26 mouse cellular contexts compared by ENCODE assay signal in the genomic region with DNA sequence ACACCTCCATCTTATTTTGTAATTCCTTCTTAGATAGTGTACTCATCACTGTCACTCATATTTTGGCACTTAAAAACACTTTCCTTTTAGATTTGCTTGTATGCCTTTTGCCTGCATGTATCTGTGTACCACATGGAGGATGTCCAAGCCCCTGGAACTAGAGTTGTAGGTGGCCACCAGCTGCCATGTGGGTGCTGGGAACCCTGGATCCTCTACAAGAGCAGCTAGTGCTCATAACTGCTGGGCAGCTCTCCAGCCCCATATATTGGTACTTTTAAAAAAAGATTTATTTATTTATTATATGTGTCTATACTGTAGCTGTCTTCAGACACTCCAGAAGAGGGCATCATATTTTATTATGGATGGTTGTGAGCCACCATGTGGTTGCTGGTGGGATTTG. TPM values are rescaled to one million over a fixed set of nuclear protein-coding genes. Genes with fewer than 3 reads are reported as not detected.
DNase-seq lines count a peak whose midpoint lies in the region; ATAC-seq and TF ChIP-seq lines count a peak whose summit lies in the region.
"Had no signal": no experiment of that assay in that cellular context is flagged by ENCODE, and none has a peak within 500 bp of the region (broad histone marks: within the 10 kb centered on the region; RNA-seq: fewer than 3 reads in every experiment).

No protein-coding gene starts in this region.

- no peak overlapping the region for H3K27ac ChIP-seq in forebrain, postnatal 0 days (ENCODE audit: low read depth, low read length)
- no peak overlapping the region for H3K27ac ChIP-seq in forebrain, embryonic 14.5 days (ENCODE audit: low read depth, low read length)
- no peak overlapping the region for H3K27ac ChIP-seq in hindbrain, embryonic 11.5 days (ENCODE audit: low read depth, low read length)
- H3K27ac ChIP-seq: embryonic facial prominence, embryonic 15.5 days; forebrain, embryonic 15.5 days; heart, embryonic 15.5 days; hindbrain, embryonic 15.5 days; intestine, embryonic 15.5 days; limb, embryonic 13.5 days; liver, embryonic 12.5 days; midbrain, embryonic 12.5 days; neural tube, embryonic 15.5 days; stomach, embryonic 15.5 days had no signal

- TF ChIP-seq CTCF in forebrain, postnatal 0 days (IDR thresholded peaks at IDR 0.05; ENCODE audit: low read depth) = 0 out of 2 replicates have a peak, but pooled peaks have one; percentile 10

- DNase-seq in forebrain, postnatal 0 days = no peak
- DNase-seq in forebrain, embryonic 14.5 days (ENCODE audit: low spot score) = no peak
- DNase-seq in layer of hippocampus, adult 9-11 months = peak; percentile 65
- DNase-seq in layer of hippocampus, postnatal 10 days (ENCODE audit: low spot score in 2 of 2) = no peak
- DNase-seq in brain, adult 2 months (ENCODE audit: low read depth, low spot score) = peak; percentile 80
- peak; percentile 48 for DNase-seq in right cerebral cortex, postnatal 25 days
- DNase-seq in hindbrain, embryonic 11.5 days (ENCODE audit: low spot score) = no peak
- DNase-seq: adrenal gland, postnatal 25 days; cerebellum, adult 9-10 months; heart, postnatal 36 days; kidney, adult 8-10 months; kidney, postnatal 10 days; lung, adult 18-20 months; lung, postnatal 14 days; thymus, adult 18-20 months; thymus, postnatal 36 days had no signal

- H3K9ac ChIP-seq in forebrain, postnatal 0 days = no peak overlapping the region
- H3K9ac ChIP-seq in forebrain, embryonic 14.5 days (ENCODE audit: low read length) = no peak overlapping the region
- H3K9ac ChIP-seq in hindbrain, embryonic 11.5 days (ENCODE audit: low read depth, low read length) = no peak overlapping the region
- H3K9ac ChIP-seq: embryonic facial prominence, embryonic 15.5 days; forebrain, embryonic 15.5 days; heart, embryonic 15.5 days; hindbrain, embryonic 15.5 days; intestine, embryonic 15.5 days; limb, embryonic 13.5 days; liver, embryonic 12.5 days; midbrain, embryonic 12.5 days; neural tube, embryonic 15.5 days; stomach, embryonic 15.5 days had no signal

- no peaks in the 10 kb centered on the region for H3K27me3 ChIP-seq in forebrain, postnatal 0 days (ENCODE audit: insufficient read depth, low read length)
- H3K27me3 ChIP-seq in forebrain, embryonic 14.5 days (replicated peaks; ENCODE audit: control insufficient read depth, insufficient read depth, low read length) = no peaks in the 10 kb centered on the region
- H3K27me3 ChIP-seq in hindbrain, embryonic 11.5 days (ENCODE audit: control insufficient read depth, insufficient read depth, low read length) = no peaks in the 10 kb centered on the region
- H3K27me3 ChIP-seq: embryonic facial prominence, embryonic 15.5 days; forebrain, embryonic 15.5 days; heart, embryonic 15.5 days; hindbrain, embryonic 15.5 days; intestine, embryonic 15.5 days; limb, embryonic 13.5 days; liver, embryonic 12.5 days; midbrain, embryonic 12.5 days; neural tube, embryonic 15.5 days; stomach, embryonic 15.5 days had no signal

- no peak for ATAC-seq in forebrain, postnatal 0 days
- no peak for ATAC-seq in forebrain, embryonic 14.5 days
- no peak for ATAC-seq in hindbrain, embryonic 11.5 days (ENCODE audit: low FRiP score)
- ATAC-seq: forebrain, embryonic 15.5 days; intestine, embryonic 15.5 days; liver, embryonic 12.5 days had no signal

- no peaks in the 10 kb centered on the region for H3K9me3 ChIP-seq in forebrain, postnatal 0 days (ENCODE audit: low read length)
- no peaks in the 10 kb centered on the region for H3K9me3 ChIP-seq in forebrain, embryonic 14.5 days (replicated peaks; ENCODE audit: control insufficient read depth, low read length)
- no peaks in the 10 kb centered on the region for H3K9me3 ChIP-seq in hindbrain, embryonic 11.5 days (ENCODE audit: control insufficient read depth, low read length)
- H3K9me3 ChIP-seq: embryonic facial prominence, embryonic 15.5 days; forebrain, embryonic 15.5 days; heart, embryonic 15.5 days; hindbrain, embryonic 15.5 days; intestine, embryonic 15.5 days; limb, embryonic 13.5 days; liver, embryonic 12.5 days; midbrain, embryonic 12.5 days; neural tube, embryonic 15.5 days; stomach, embryonic 15.5 days had no signal

- no peaks in the 10 kb centered on the region for H3K4me1 ChIP-seq in forebrain, postnatal 0 days (ENCODE audit: insufficient read depth)
- H3K4me1 ChIP-seq in forebrain, embryonic 14.5 days (ENCODE audit: control insufficient read depth, insufficient read depth, low read length) = no peaks in the 10 kb centered on the region
- no peaks in the 10 kb centered on the region for H3K4me1 ChIP-seq in hindbrain, embryonic 11.5 days (replicated peaks; ENCODE audit: control insufficient read depth, insufficient read depth, low read length)
- H3K4me1 ChIP-seq: embryonic facial prominence, embryonic 15.5 days; heart, embryonic 15.5 days; hindbrain, embryonic 15.5 days; intestine, embryonic 15.5 days; limb, embryonic 13.5 days; liver, embryonic 12.5 days; midbrain, embryonic 12.5 days; neural tube, embryonic 15.5 days; stomach, embryonic 15.5 days had no signal

- no peak overlapping the region for H3K4me2 ChIP-seq in forebrain, postnatal 0 days (ENCODE audit: low read depth)
- no peak overlapping the region for H3K4me2 ChIP-seq in forebrain, embryonic 14.5 days (ENCODE audit: low read length)
- H3K4me2 ChIP-seq in hindbrain, embryonic 11.5 days (replicated peaks; ENCODE audit: low read depth, low read length) = no peak overlapping the region
- H3K4me2 ChIP-seq: embryonic facial prominence, embryonic 15.5 days; forebrain, embryonic 15.5 days; heart, embryonic 15.5 days; hindbrain, embryonic 15.5 days; intestine, embryonic 15.5 days; limb, embryonic 13.5 days; liver, embryonic 12.5 days; midbrain, embryonic 12.5 days; neural tube, embryonic 15.5 days; stomach, embryonic 15.5 days had no signal

- H3K36me3 ChIP-seq in forebrain, postnatal 0 days (ENCODE audit: insufficient read depth) = peaks cover 25% of the 10 kb centered on the region
- peaks cover 24% of the 10 kb centered on the region for H3K36me3 ChIP-seq in forebrain, embryonic 14.5 days (ENCODE audit: control insufficient read depth, insufficient read depth, low read length)
- no peaks in the 10 kb centered on the region; the same call in 1 of the 2 replicates for H3K36me3 ChIP-seq in hindbrain, embryonic 11.5 days (ENCODE audit: control insufficient read depth, insufficient read depth, low read length)
- H3K36me3 ChIP-seq: intestine, embryonic 15.5 days had no signal

- no peak overlapping the region for H3K4me3 ChIP-seq in forebrain, postnatal 0 days (ENCODE audit: low read depth, low read length)
- no peak overlapping the region for H3K4me3 ChIP-seq in forebrain, embryonic 14.5 days (ENCODE audit: low read depth, low read length)
- no peak overlapping the region for H3K4me3 ChIP-seq in hindbrain, embryonic 11.5 days (ENCODE audit: low read depth, low read length)
- H3K4me3 ChIP-seq: embryonic facial prominence, embryonic 15.5 days; forebrain, embryonic 15.5 days; heart, embryonic 15.5 days; hindbrain, embryonic 15.5 days; intestine, embryonic 15.5 days; limb, embryonic 13.5 days; liver, embryonic 12.5 days; midbrain, embryonic 12.5 days; neural tube, embryonic 15.5 days; stomach, embryonic 15.5 days had no signal

RNA-seq across cellular contexts. Expression of a gene that starts 37.1 kb away (rescaled TPM):
- 294 and 311 TPM in 2 replicates for total RNA-seq in forebrain, postnatal 0 days (2014; rRNA removed)
- polyA plus RNA-seq in forebrain, postnatal 0 days (2015; fragmentation: Nextera tagmentation; extraction: Ambion mirVana) = 498 and 536 TPM in 2 replicates
- polyA plus RNA-seq in forebrain, embryonic 14.5 days (2014; fragmentation: Nextera tagmentation; extraction: Ambion mirVana) = 516 and 535 TPM in 2 replicates
- total RNA-seq in layer of hippocampus, postnatal 10 days (2021) = 100 to 1,000 TPM; 363 to 369 TPM
- polyA plus RNA-seq in hindbrain, embryonic 11.5 days (2014; fragmentation: Nextera tagmentation; extraction: Ambion mirVana) = 457 and 469 TPM in 2 replicates

Comparison
In these comparisons a context has a peak if more than half of its experiments do, and no peak if none do; other contexts are left out.
1. DNase-seq: peak in layer of hippocampus, adult 9-11 months (single experiment), brain, adult 2 months (single experiment) and right cerebral cortex, postnatal 25 days (single experiment); none in forebrain, postnatal 0 days (single experiment), forebrain, embryonic 14.5 days (single experiment), layer of hippocampus, postnatal 10 days (0 of 2) and hindbrain, embryonic 11.5 days (single experiment).